Mouse (Mus musculus): ENCODE results near the gene Dicer1. TPM values are rescaled to one million over a fixed set of nuclear protein-coding genes. Genes with fewer than 3 reads are reported as not detected.

The Dicer1 gene
- polyA plus RNA-seq, 1 experiment from 2014 or later: 21.4 TPM

DNA sequence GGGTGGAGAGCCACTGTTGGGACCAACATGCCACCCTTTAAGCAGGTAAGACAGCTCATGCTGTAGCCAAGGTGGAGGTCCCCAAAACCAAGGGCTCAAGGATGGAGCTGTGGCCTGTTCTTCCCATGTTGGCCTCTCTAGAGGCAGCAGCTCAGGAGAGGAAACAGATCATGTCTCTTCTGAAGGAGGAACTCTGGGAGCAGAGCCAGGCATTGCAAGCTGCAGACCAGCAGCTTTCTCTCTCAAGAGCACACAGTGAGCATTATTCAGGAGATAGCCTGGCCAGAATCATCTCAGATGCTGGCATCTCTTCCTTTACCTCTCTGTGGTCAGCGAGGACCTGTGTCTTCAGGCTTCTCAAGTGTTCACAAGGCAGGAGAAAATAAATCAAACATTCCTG, 96.7 kb downstream of the Dicer1 start:
- no peak overlapping the region for H3K4me2 ChIP-seq (ENCODE audit: low read length)

GRCm38 (mm10) chr12:104652021-104652420, 99.7 kb downstream of the Dicer1 start:
- WGBS: 64% methylated on average over 6 of the region's 6 CpGs
- Histone ChIP-seq H3K4me2 (ENCODE audit: low read length) (no peak overlapping the region), H3K9me3 (replicated peaks; ENCODE audit: control insufficient read depth, low read length) (no peaks in the 10 kb centered on the region), H3K4me1 (ENCODE audit: control insufficient read depth, insufficient read depth, low read length) (peaks cover 6% of the 10 kb centered on the region; the same call in 1 of the 2 replicates), H3K36me3 (ENCODE audit: control insufficient read depth, insufficient read depth, low read length) (no peaks in the 10 kb centered on the region), H3K27me3 (replicated peaks; ENCODE audit: control insufficient read depth, insufficient read depth, low read length) (no peaks in the 10 kb centered on the region), H3K4me3 (ENCODE audit: low read depth, low read length) (no peak overlapping the region), H3K27ac (ENCODE audit: low read depth, low read length) (no peak overlapping the region), H3K9ac (ENCODE audit: low read length) (no peak overlapping the region)
- no peak for ATAC-seq
- DNase-seq (ENCODE audit: low spot score): no peak

More for the DNA sequence above, 96.7 kb downstream of the Dicer1 start:
- Histone ChIP-seq H3K36me3 (ENCODE audit: control insufficient read depth, insufficient read depth, low read length) (no peaks in the 10 kb centered on the region), H3K4me1 (ENCODE audit: control insufficient read depth, insufficient read depth, low read length) (peaks cover 6% of the 10 kb centered on the region; the same call in 1 of the 2 replicates), H3K27ac (ENCODE audit: low read depth, low read length) (no peak overlapping the region), H3K4me3 (ENCODE audit: low read depth, low read length) (no peak overlapping the region), H3K9ac (ENCODE audit: low read length) (no peak overlapping the region), H3K9me3 (replicated peaks; ENCODE audit: control insufficient read depth, low read length) (no peaks in the 10 kb centered on the region), H3K27me3 (replicated peaks; ENCODE audit: control insufficient read depth, insufficient read depth, low read length) (no peaks in the 10 kb centered on the region)
- WGBS: 92% methylated on average over 1 of the region's 1 CpGs
- DNase-seq (ENCODE audit: low spot score) (no peak), ATAC-seq (no peak)

GRCm38 (mm10) chr12:104651269-104651668, 100.5 kb downstream of the Dicer1 start:
- WGBS: 55% methylated on average over 6 of the region's 6 CpGs
- Histone ChIP-seq H3K9ac (ENCODE audit: low read length) (no peak overlapping the region), H3K4me3 (ENCODE audit: low read depth, low read length) (no peak overlapping the region), H3K27ac (ENCODE audit: low read depth, low read length) (no peak overlapping the region), H3K4me2 (ENCODE audit: low read length) (no peak overlapping the region), H3K36me3 (ENCODE audit: control insufficient read depth, insufficient read depth, low read length) (no peaks in the 10 kb centered on the region), H3K9me3 (replicated peaks; ENCODE audit: control insufficient read depth, low read length) (no peaks in the 10 kb centered on the region), H3K27me3 (replicated peaks; ENCODE audit: control insufficient read depth, insufficient read depth, low read length) (no peaks in the 10 kb centered on the region), H3K4me1 (ENCODE audit: control insufficient read depth, insufficient read depth, low read length) (peaks cover 6% of the 10 kb centered on the region; the same call in 1 of the 2 replicates)
- DNase-seq (ENCODE audit: low spot score): no peak
- ATAC-seq: no peak

DNA sequence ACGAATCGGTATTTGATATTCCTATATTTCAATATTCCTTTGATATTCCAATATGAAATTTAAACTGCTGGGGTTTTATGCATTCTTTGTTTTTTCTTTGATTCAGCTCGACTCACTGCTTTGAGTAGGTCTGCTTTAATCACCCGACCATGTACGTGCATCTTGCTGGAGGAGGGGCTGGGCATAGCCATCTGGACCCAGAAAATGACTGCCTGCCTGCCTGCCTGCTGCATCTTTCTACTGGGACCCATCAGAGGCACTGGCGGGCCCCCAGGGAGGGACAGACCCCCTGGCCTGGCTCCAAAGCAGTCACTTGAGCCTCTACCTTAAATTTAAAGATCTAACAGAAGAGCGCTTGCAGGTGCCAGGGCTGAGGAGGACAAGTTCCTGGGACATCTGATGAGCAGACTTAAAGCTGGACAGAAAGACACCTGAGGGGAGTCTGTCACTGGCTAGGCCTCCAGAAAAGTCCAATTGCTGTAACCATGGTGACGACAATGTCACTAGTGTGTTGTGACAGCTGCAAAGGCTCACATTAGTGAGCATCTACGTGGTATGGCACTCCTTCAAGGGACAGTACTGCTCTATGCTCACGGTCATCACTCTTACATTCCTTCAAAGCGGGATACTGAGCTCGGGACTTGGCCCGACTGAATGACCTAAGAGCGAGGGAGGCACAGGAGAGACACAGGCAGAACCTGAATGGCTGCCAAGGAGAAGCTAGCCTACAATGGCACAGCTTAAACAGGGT, 101.1 kb downstream of the Dicer1 start:
- peak; percentile 45 for DNase-seq (ENCODE audit: low spot score)
- Histone ChIP-seq H3K36me3 (ENCODE audit: control insufficient read depth, insufficient read depth, low read length) (no peaks in the 10 kb centered on the region), H3K9ac (ENCODE audit: low read length) (no peak overlapping the region), H3K9me3 (replicated peaks; ENCODE audit: control insufficient read depth, low read length) (no peaks in the 10 kb centered on the region), H3K4me1 (ENCODE audit: control insufficient read depth, insufficient read depth, low read length) (peaks cover 6% of the 10 kb centered on the region; the same call in 1 of the 2 replicates), H3K4me2 (ENCODE audit: low read length) (no peak overlapping the region), H3K27ac (ENCODE audit: low read depth, low read length) (peak overlapping the region; percentile 14; the same call in 1 of the 2 replicates), H3K4me3 (ENCODE audit: low read depth, low read length) (no peak overlapping the region), H3K27me3 (replicated peaks; ENCODE audit: control insufficient read depth, insufficient read depth, low read length) (no peaks in the 10 kb centered on the region)
- peak; percentile 75; the same call in 1 of the 2 replicates for ATAC-seq
- WGBS: 60% methylated on average over 14 of the region's 14 CpGs

GRCm38 (mm10) chr12:104648366-104648765, 103.4 kb downstream of the Dicer1 start:
- Histone ChIP-seq H3K9me3 (replicated peaks; ENCODE audit: control insufficient read depth, low read length) (no peaks in the 10 kb centered on the region), H3K4me3 (ENCODE audit: low read depth, low read length) (no peak overlapping the region), H3K4me2 (ENCODE audit: low read length) (no peak overlapping the region), H3K27ac (ENCODE audit: low read depth, low read length) (no peak overlapping the region), H3K36me3 (ENCODE audit: control insufficient read depth, insufficient read depth, low read length) (no peaks in the 10 kb centered on the region), H3K27me3 (replicated peaks; ENCODE audit: control insufficient read depth, insufficient read depth, low read length) (no peaks in the 10 kb centered on the region), H3K4me1 (ENCODE audit: control insufficient read depth, insufficient read depth, low read length) (peaks cover 6% of the 10 kb centered on the region; the same call in 1 of the 2 replicates), H3K9ac (ENCODE audit: low read length) (no peak overlapping the region)
- ATAC-seq (no peak), DNase-seq (ENCODE audit: low spot score) (no peak)
- WGBS: 85% methylated on average over 6 of the region's 6 CpGs

DNA sequence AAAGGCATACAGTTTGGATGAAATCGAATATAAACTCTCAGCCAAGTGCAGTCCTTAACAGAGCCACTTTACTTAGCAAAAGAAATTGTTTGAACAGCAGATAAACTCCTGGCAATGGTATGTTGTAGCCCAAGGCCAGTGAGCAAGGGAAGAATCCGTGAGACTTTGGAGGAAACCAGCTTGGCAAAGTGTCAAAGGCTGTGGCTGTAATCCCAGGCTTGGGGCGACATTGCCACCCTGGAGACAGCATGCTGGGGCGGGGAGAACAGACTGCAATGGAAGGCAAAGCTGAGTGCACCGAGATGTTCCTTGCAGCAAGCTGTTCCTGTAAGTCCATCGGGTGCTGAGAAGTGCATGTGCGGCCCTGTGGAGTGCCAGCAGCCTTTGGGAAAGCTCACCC, 109.4 kb downstream of the Dicer1 start:
- H3K9me3 ChIP-seq (replicated peaks; ENCODE audit: control insufficient read depth, low read length): no peaks in the 10 kb centered on the region
- H3K4me2 ChIP-seq (ENCODE audit: low read length): no peak overlapping the region
- peaks cover 4% of the 10 kb centered on the region; the same call in 1 of the 2 replicates for H3K27me3 ChIP-seq (replicated peaks; ENCODE audit: control insufficient read depth, insufficient read depth, low read length)
- no peak overlapping the region for H3K9ac ChIP-seq (ENCODE audit: low read length)
- WGBS: 66% methylated on average over 7 of the region's 7 CpGs
- no peaks in the 10 kb centered on the region for H3K36me3 ChIP-seq (ENCODE audit: control insufficient read depth, insufficient read depth, low read length)
- DNase-seq (ENCODE audit: low spot score) (peak; percentile 39), ATAC-seq (no peak)
- no peak overlapping the region for H3K4me3 ChIP-seq (ENCODE audit: low read depth, low read length)
- H3K27ac ChIP-seq (ENCODE audit: low read depth, low read length): no peak overlapping the region
- H3K4me1 ChIP-seq (ENCODE audit: control insufficient read depth, insufficient read depth, low read length): peaks cover 6% of the 10 kb centered on the region; the same call in 1 of the 2 replicates

DNA sequence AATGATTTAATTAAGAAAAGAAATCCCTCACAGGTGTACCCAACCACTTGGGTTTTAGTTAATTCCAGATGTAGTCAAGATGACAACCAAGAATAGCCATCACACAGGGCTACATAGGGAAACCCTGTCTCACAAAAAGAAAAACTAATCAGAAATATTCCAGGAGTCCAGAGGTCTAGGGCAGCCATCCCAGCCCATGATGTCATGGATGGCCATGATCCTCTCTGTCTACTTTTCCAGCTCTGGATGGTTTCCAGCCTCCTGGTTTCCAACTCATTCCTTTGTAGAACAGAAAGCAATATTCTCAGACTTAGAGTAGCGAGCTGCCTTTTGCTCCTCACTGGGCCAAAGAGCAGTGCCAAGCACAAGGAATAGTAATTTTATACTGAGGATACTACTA, 110.8 kb downstream of the Dicer1 start:
- peaks cover 9% of the 10 kb centered on the region for H3K4me1 ChIP-seq (ENCODE audit: control insufficient read depth, insufficient read depth, low read length)
- 95% methylated on average over 1 of the region's 1 CpGs for WGBS
- H3K9me3 ChIP-seq (replicated peaks; ENCODE audit: control insufficient read depth, low read length): no peaks in the 10 kb centered on the region
- no peak for DNase-seq (ENCODE audit: low spot score)
- no peak overlapping the region for H3K4me3 ChIP-seq (ENCODE audit: low read depth, low read length)
- no peak for ATAC-seq
- H3K9ac ChIP-seq (ENCODE audit: low read length): no peak overlapping the region
- no peaks in the 10 kb centered on the region for H3K36me3 ChIP-seq (ENCODE audit: control insufficient read depth, insufficient read depth, low read length)
- H3K27ac ChIP-seq (ENCODE audit: low read depth, low read length): no peak overlapping the region
- H3K27me3 ChIP-seq (replicated peaks; ENCODE audit: control insufficient read depth, insufficient read depth, low read length): peaks cover 7% of the 10 kb centered on the region; the same call in 1 of the 2 replicates
- no peak overlapping the region for H3K4me2 ChIP-seq (ENCODE audit: low read length)

DNA sequence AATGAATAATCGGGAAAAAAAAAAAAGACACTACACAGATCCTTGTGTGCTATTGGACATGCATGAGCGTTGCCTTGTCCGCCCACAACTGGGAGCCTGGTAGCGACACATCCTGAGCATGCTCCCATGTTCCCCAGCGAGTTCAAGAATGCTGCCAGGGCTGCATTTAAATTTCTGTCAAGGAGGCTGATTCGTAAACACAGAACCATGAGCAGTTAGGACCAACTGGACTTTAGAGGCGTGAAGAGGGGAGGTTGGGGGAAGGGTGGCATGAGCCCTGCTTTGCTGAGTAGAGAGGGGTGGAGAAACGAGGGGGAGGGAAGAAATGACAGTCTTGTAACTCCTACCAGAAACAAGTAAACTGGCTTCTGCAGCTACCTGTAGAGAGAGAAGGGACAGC, 113.6 kb downstream of the Dicer1 start:
- no peak for ATAC-seq
- H3K27ac ChIP-seq (ENCODE audit: low read depth, low read length): no peak overlapping the region
- 48% methylated on average over 8 of the region's 8 CpGs for WGBS

More for the DNA sequence above, 113.6 kb downstream of the Dicer1 start:
- Histone ChIP-seq H3K9ac (ENCODE audit: low read length) (no peak overlapping the region), H3K4me1 (ENCODE audit: control insufficient read depth, insufficient read depth, low read length) (peaks cover 9% of the 10 kb centered on the region), H3K9me3 (replicated peaks; ENCODE audit: control insufficient read depth, low read length) (no peaks in the 10 kb centered on the region), H3K4me2 (ENCODE audit: low read length) (peak overlapping the region; percentile 21; the same call in 1 of the 2 replicates), H3K27me3 (replicated peaks; ENCODE audit: control insufficient read depth, insufficient read depth, low read length) (peaks cover 7% of the 10 kb centered on the region; the same call in 1 of the 2 replicates), H3K4me3 (ENCODE audit: low read depth, low read length) (no peak overlapping the region), H3K36me3 (ENCODE audit: control insufficient read depth, insufficient read depth, low read length) (no peaks in the 10 kb centered on the region)
- DNase-seq (ENCODE audit: low spot score): no peak

Measured in forebrain, embryonic 14.5 days (tissue).